Mouse (Mus musculus): ENCODE measurements around the gene Col6a5. TPM values are rescaled to one million over a fixed set of nuclear protein-coding genes. Genes with fewer than 3 reads are reported as not detected.

Gene Col6a5
- polyA plus RNA-seq (2014; fragmentation: Illumina TruSeq; extraction: RNeasy Lipid Tissue Mini Kit (QIAGEN cat#74804); ENCODE audit: low replicate concordance) = 7.5 TPM

GRCm38 (mm10) chr9:105960533-105960932, at the start of gene Col6a5:
Col6a5 (minus strand) TSS chr9:105960643.

DNA sequence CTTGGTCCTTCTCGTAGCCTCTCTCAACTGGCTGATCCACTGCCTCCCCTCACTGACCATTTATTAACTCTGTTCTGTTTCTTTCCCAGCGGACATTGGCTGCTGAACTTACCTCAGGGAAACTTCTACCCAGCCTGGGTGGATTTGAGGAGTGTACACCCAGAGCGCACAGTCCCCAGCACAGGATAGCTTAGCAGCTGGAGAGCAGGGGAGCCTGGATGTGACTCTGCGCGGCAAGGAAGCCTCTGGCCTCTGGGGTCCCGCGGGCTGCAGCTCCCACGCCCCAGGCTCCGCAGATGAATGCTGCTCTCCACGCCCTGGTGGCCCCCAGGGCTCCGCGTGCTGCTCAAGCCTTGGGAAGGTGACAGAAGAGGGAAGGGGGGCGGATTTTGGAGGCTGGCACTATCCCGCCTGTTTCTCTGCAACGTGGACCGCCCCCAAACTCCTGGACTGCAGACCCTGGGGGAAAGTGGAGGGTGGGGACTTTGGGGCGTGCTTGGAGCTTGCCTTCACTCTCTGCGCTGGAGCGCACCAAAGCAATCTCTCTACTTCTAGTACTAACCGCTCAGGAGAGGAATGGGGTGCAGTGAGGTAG, 132.6 kb downstream of the Col6a5 start, which contains the start of gene Col6a6:
Col6a6 (minus strand) TSS at position 370 of the 595 bp plus-strand sequence.

Other genes starting within 250 kb of the Col6a5 start
- not detected for gene Col6a6, start 132.5 kb downstream of the Col6a5 start, polyA plus RNA-seq (2014; fragmentation: Illumina TruSeq; extraction: RNeasy Lipid Tissue Mini Kit (QIAGEN cat#74804); ENCODE audit: low replicate concordance)
- gene Col6a4, start 136.1 kb upstream of the Col6a5 start, polyA plus RNA-seq (2014; fragmentation: Illumina TruSeq; extraction: RNeasy Lipid Tissue Mini Kit (QIAGEN cat#74804); ENCODE audit: low replicate concordance) = 13.1 TPM
- 1.3 TPM for gene Glyctk, start 197.5 kb upstream of the Col6a5 start, polyA plus RNA-seq (2014; fragmentation: Illumina TruSeq; extraction: RNeasy Lipid Tissue Mini Kit (QIAGEN cat#74804); ENCODE audit: low replicate concordance)
- 71.1 TPM for gene Wdr82, start 210.3 kb upstream of the Col6a5 start, polyA plus RNA-seq (2014; fragmentation: Illumina TruSeq; extraction: RNeasy Lipid Tissue Mini Kit (QIAGEN cat#74804); ENCODE audit: low replicate concordance)
- gene Ppm1m, start 239.1 kb upstream of the Col6a5 start, polyA plus RNA-seq (2014; fragmentation: Illumina TruSeq; extraction: RNeasy Lipid Tissue Mini Kit (QIAGEN cat#74804); ENCODE audit: low replicate concordance) = 0.78 TPM
- gene Twf2, start 242.5 kb upstream of the Col6a5 start, polyA plus RNA-seq (2014; fragmentation: Illumina TruSeq; extraction: RNeasy Lipid Tissue Mini Kit (QIAGEN cat#74804); ENCODE audit: low replicate concordance) = not detected